Mouse (Mus musculus): ENCODE data around the gene Foxp4. TPM values are rescaled to one million over a fixed set of nuclear protein-coding genes. Genes with fewer than 3 reads are reported as not detected.

The Foxp4 gene
- polyA plus RNA-seq, 1 experiment from 2014 or later, result 9.0 TPM

DNA sequence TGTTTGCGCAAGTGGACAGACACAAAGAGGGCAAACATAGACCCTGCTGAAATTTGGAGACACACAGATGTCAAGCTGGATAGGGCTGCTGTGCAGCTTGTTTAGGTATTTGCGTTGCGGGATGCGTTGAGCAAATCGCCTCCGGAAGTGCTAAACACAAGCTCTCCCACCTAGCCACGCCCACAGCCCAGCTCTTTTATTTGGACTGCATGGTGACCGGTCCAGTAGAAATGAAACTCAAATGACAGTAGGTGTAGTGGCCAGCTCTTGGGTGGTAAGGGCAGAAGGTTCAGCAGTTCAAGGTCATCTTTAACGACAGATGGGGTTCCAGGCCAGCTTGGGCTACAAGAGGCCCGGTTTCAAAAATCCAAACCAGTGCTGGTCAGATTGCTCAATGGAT lies 1.5 kb upstream of the Foxp4 start:
- Histone ChIP-seq H3K4me2 (peak overlapping the region; percentile 90), H3K4me1 (peaks cover 40% of the 10 kb centered on the region), H3K9me3 (no peaks in the 10 kb centered on the region), H3K27ac (replicated peaks) (peak overlapping the region; percentile 97; the same call in 1 of the 2 replicates), H3K9ac (peak overlapping the region; percentile 96; the same call in 1 of the 2 replicates), H3K27me3 (replicated peaks) (peaks cover 8% of the 10 kb centered on the region; the same call in 1 of the 2 replicates), H3K36me3 (no peaks in the 10 kb centered on the region), H3K4me3 (peak overlapping the region; percentile 92)
- ATAC-seq (ENCODE audit: extremely low read depth, insufficient number of reproducible peaks, low FRiP score, low TSS enrichment), result no peak
- WGBS, result 40% methylated on average over 10 of the region's 10 CpGs

DNA sequence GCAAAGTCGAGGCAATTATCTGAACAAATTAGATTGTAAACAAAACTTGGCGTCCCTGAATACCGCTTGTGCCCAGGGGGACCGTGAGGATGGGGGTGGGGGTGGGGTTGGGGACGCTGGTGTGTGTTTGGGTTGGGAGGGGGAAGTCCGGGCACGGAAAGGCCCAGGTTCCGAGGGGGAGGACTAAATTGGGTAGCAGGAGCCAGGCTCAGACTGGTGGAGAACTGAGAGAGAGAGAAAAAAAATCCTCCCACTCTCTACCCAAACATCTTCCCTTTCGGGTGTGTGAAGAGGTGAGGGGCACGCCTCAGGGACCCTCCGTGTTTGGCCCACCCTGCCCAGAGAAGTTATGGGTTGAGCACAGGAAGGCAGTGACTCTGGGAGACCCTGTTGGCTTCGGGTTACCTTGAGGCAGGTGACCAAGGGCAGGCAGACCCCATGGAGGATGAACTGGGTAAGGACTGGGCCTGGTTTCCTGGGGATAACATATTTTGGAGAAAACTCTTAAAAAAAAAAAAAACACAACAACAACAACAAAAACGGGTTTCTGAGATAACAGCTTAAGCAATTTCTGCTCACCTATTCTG lies 988 bp upstream of the Foxp4 start:
- 4% methylated on average over 13 of the region's 13 CpGs for WGBS
- H3K4me3 ChIP-seq, result peak overlapping the region; percentile 92
- ATAC-seq (ENCODE audit: extremely low read depth, insufficient number of reproducible peaks, low FRiP score, low TSS enrichment), result no peak
- H3K36me3 ChIP-seq, result 0 out of 2 replicates have a peak, but pooled peaks cover 3% of the 10 kb centered on the region
- H3K4me2 ChIP-seq, result peak overlapping the region; percentile 90
- H3K9ac ChIP-seq, result peak overlapping the region; percentile 96
- H3K9me3 ChIP-seq, result no peaks in the 10 kb centered on the region
- peak overlapping the region; percentile 97 for H3K27ac ChIP-seq (replicated peaks)
- H3K27me3 ChIP-seq (replicated peaks), result peaks cover 12% of the 10 kb centered on the region
- peaks cover 45% of the 10 kb centered on the region for H3K4me1 ChIP-seq

DNA sequence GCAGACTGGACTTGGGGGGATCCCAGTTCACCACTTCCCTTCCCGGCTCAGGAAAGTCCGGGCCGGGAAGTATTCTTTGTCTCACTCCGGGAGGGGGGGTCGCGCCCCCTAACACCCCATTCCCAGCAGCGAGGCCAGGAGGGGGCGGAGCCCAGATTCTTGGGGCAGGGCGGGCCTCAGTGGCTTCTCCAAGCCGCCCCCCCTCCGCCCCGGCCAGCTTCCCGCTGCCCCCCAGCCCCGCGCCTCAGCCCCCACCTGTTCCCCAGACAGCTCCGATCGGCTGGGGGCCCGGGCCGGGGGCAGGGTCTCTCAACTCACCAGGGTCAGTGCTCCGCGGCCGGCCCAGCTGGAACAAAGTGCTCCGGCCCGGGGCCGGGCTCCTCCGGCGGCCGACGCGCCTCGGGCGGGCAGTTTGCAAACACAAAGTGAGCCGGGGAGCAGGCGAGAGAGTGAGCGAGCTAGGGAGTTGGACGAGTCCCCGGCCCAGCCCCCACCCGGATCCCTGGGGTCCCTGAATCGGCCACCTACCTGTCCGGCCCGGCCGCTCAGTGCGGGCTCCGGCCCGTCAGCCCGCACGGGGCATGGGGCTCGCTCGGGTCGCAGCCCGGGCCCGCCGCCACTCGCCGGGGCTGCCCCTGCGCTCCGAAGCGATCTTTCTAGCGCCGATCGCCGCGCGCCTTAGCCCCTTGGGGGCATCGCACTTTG lies 615 bp downstream of the Foxp4 start:
- ATAC-seq (ENCODE audit: extremely low read depth, insufficient number of reproducible peaks, low FRiP score, low TSS enrichment), result peak; percentile 26
- peak overlapping the region; percentile 96 for H3K9ac ChIP-seq
- under 1% methylated on average over 63 of the region's 65 CpGs for WGBS

DNA sequence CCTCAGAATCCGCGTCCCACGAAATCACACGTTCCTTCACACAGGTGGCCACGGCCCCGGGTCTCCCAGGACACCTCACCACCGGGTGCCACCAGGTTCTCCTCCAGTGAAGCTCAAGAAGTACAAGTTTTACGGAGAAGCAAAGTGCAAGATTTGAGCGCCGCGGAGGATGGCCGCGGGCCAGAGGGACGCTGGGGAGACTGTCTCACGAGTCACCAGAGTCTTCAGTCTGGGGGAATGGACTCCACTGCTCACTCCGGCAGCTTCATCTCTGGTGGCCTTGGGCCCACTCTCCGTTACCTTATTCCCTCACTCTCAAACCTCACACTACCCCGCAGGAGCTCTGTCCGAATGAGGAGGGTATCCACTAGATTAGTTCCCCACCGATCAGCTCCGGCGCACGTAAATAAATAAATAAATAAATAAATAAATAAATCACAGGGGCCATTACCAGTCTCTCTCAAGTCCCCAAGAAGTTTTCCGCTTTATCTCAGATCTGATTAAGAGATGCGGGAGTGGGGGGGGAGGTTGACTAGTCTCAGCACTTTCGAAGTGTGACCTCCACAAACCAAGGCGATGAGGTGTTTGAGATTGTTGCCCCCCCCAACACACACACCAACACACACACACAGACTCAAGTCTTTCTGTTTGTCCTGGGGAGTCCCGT lies 1.3 kb downstream of the Foxp4 start:
- under 1% methylated on average over 28 of the region's 28 CpGs for WGBS
- ATAC-seq (ENCODE audit: extremely low read depth, insufficient number of reproducible peaks, low FRiP score, low TSS enrichment), result no peak
- peaks cover 47% of the 10 kb centered on the region for H3K4me1 ChIP-seq
- H3K9ac ChIP-seq, result peak overlapping the region; percentile 96
- peaks cover 12% of the 10 kb centered on the region for H3K27me3 ChIP-seq (replicated peaks)
- H3K36me3 ChIP-seq, result peaks cover 13% of the 10 kb centered on the region; the same call in 1 of the 2 replicates
- H3K27ac ChIP-seq (replicated peaks), result peak overlapping the region; percentile 97
- peak overlapping the region; percentile 92 for H3K4me3 ChIP-seq
- peak overlapping the region; percentile 90 for H3K4me2 ChIP-seq
- H3K9me3 ChIP-seq, result no peaks in the 10 kb centered on the region

More for the DNA sequence above, 615 bp downstream of the Foxp4 start:
- H3K4me2 ChIP-seq, result peak overlapping the region; percentile 90
- peaks cover 47% of the 10 kb centered on the region for H3K4me1 ChIP-seq
- no peaks in the 10 kb centered on the region for H3K9me3 ChIP-seq
- peaks cover 13% of the 10 kb centered on the region; the same call in 1 of the 2 replicates for H3K36me3 ChIP-seq
- peak overlapping the region; percentile 92 for H3K4me3 ChIP-seq
- H3K27ac ChIP-seq (replicated peaks), result peak overlapping the region; percentile 97
- peaks cover 12% of the 10 kb centered on the region for H3K27me3 ChIP-seq (replicated peaks)

DNA sequence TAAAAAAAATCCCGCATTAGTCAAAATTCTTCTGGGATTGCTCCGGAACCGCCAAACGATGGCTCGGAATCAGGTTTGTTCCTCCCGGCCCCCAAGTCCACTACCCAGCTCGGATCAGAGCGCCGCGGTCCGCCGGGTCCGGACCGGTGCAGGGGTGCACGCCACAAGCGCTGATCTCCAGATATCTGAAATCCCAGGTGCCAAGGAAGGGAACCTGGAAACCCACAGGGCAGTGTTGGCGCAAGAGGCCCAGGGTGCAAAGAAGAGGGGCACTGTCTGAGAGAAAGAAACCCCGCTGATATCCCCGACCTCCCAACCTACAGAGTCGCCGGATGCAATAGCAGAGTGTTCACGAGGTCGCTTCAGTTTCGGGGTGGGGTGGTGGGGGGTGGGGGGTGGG lies 1.9 kb downstream of the Foxp4 start:
- Histone ChIP-seq H3K9ac (peak overlapping the region; percentile 96), H3K4me2 (peak overlapping the region; percentile 90), H3K9me3 (no peaks in the 10 kb centered on the region), H3K36me3 (peaks cover 13% of the 10 kb centered on the region; the same call in 1 of the 2 replicates), H3K4me3 (peak overlapping the region; percentile 92), H3K27me3 (replicated peaks) (peaks cover 12% of the 10 kb centered on the region), H3K4me1 (peaks cover 51% of the 10 kb centered on the region), H3K27ac (replicated peaks) (no peak overlapping the region)
- under 1% methylated on average over 24 of the region's 24 CpGs for WGBS
- ATAC-seq (ENCODE audit: extremely low read depth, insufficient number of reproducible peaks, low FRiP score, low TSS enrichment), result no peak

DNA sequence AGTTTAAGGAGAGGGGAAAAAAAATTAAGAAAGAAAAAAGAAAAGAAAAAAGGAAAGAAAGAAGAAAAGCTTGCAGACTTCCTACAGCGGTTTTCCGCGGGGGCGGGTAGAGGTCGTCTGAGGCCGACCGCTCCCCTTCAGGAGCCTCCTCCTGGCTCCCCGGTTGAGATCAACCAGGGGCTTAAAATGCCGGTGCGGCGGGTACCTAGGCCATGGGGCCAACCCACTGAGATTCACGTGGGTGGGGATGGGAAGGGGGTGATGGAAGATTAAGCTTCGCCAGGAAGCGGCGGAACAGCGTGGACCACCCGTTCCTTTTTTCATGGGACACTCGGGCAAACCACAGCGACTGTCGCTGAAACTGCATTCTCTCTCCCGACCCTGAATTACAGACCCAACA lies 2.3 kb downstream of the Foxp4 start:
- no peak overlapping the region for H3K27ac ChIP-seq (replicated peaks)
- 4% methylated on average over 21 of the region's 21 CpGs for WGBS
- ATAC-seq (ENCODE audit: extremely low read depth, insufficient number of reproducible peaks, low FRiP score, low TSS enrichment), result no peak

DNA sequence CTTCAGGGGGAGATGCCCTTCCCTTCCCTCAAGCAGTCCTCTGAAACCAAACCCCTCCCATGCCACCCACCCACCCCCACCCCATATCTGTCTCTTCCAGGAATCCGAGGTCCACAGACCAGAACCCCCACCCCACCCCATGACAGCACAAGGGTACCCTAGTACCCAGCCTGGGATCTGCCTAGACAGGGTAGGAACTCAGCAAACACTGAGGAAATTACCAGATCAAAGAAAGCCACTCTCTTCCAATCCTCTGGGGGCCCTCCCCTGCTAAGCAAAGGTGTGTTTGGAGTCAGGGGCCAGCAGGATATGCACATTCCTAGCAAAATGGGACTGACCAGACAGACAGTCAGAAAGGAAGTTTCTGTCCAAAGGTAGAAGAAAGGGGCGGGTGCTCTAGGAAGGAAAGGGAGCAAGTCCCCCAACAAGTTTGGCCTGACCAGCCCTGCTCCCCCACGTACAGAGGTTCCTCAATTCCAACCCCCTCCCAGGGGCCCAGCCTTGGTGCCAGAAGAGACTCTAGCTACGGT lies 3.2 kb downstream of the Foxp4 start:
- H3K27me3 ChIP-seq (replicated peaks), result peaks cover 12% of the 10 kb centered on the region
- no peak for ATAC-seq (ENCODE audit: extremely low read depth, insufficient number of reproducible peaks, low FRiP score, low TSS enrichment)
- peak overlapping the region; percentile 92 for H3K4me3 ChIP-seq
- H3K9ac ChIP-seq, result peak overlapping the region; percentile 96
- peaks cover 21% of the 10 kb centered on the region for H3K36me3 ChIP-seq
- WGBS, result 72% methylated on average over 4 of the region's 4 CpGs
- H3K9me3 ChIP-seq, result no peaks in the 10 kb centered on the region
- no peak overlapping the region for H3K27ac ChIP-seq (replicated peaks)
- peaks cover 56% of the 10 kb centered on the region for H3K4me1 ChIP-seq
- H3K4me2 ChIP-seq, result peak overlapping the region; percentile 90

More for the DNA sequence above, 2.3 kb downstream of the Foxp4 start:
- Histone ChIP-seq H3K4me3 (peak overlapping the region; percentile 92), H3K4me2 (peak overlapping the region; percentile 90), H3K9me3 (no peaks in the 10 kb centered on the region), H3K36me3 (peaks cover 14% of the 10 kb centered on the region), H3K9ac (peak overlapping the region; percentile 96), H3K4me1 (peaks cover 53% of the 10 kb centered on the region), H3K27me3 (replicated peaks) (peaks cover 12% of the 10 kb centered on the region)

DNA sequence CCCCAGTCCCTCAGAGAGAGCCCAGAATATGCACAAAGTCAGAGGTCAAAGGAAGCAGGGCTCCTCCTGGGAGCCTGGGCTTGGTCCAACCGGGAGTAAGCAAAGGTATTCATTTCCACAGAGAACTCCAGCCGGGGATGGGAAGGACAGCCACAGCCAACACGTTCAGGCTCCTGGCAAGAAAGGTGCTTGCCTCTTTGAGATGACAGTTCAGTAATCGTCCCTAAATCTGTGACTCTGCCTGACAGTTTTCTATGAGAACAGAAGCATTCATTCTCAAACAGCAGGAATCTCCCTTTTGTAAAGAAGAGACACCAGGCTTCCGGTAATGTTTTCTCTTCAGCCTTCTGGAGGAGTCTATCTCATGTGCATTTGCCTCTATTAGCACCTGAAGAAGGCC lies 4.6 kb downstream of the Foxp4 start:
- 53% methylated on average over 5 of the region's 5 CpGs for WGBS
- Histone ChIP-seq H3K9ac (0 out of 2 replicates have a peak overlapping the region, but pooled peaks have one; percentile 41), H3K36me3 (peaks cover 32% of the 10 kb centered on the region), H3K27ac (replicated peaks) (no peak overlapping the region), H3K4me1 (peaks cover 48% of the 10 kb centered on the region), H3K4me2 (no peak overlapping the region), H3K4me3 (no peak overlapping the region), H3K9me3 (no peaks in the 10 kb centered on the region), H3K27me3 (replicated peaks) (peaks cover 12% of the 10 kb centered on the region)
- no peak for ATAC-seq (ENCODE audit: extremely low read depth, insufficient number of reproducible peaks, low FRiP score, low TSS enrichment)

DNA sequence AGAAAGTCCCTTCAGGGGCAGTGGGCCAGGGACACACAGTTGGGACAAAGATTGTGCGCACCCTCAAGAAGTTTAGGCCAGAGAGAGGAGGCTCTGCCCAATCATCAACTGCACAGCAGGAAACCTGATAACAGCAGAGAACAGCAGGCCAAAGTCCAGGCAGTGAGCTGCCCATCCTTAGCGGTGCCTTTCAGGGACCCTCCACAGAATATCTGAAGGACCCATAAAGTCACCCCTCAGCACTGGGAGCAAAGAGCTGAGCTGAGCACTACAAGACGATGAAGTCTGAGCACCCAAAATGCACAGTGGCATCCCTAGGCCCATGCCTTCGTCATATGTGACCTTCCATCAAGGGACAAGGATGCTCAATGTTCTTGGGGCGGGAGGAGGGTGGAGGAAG lies 6.5 kb downstream of the Foxp4 start:
- Histone ChIP-seq H3K4me3 (no peak overlapping the region), H3K9ac (no peak overlapping the region), H3K27me3 (replicated peaks) (peaks cover 12% of the 10 kb centered on the region), H3K36me3 (peaks cover 37% of the 10 kb centered on the region), H3K9me3 (no peaks in the 10 kb centered on the region), H3K4me1 (peaks cover 48% of the 10 kb centered on the region), H3K27ac (replicated peaks) (no peak overlapping the region), H3K4me2 (no peak overlapping the region)
- 66% methylated on average over 5 of the region's 5 CpGs for WGBS
- no peak for ATAC-seq (ENCODE audit: extremely low read depth, insufficient number of reproducible peaks, low FRiP score, low TSS enrichment)

DNA sequence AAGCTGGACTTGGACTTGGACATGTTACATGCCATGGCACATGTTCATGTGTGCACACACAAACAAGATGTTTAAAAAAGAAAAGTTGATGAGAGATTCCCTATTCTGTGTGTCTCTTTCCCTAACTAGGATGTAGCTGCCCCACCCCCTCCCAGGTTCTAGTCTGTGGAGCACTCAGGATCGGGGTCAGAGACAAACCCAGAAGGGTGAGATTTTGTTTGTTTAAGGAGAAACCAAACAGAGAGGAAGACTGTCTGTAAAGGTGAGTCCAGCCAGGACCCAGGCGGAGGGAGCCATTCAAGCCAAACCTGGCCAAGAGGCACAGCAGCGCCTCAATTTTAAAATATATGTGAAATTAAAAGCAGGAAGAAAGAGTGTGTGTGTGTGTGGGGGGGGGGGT lies 7.2 kb downstream of the Foxp4 start:
- Histone ChIP-seq H3K27me3 (replicated peaks) (peaks cover 12% of the 10 kb centered on the region), H3K4me2 (no peak overlapping the region), H3K4me3 (no peak overlapping the region), H3K9me3 (no peaks in the 10 kb centered on the region), H3K9ac (no peak overlapping the region), H3K27ac (replicated peaks) (no peak overlapping the region), H3K4me1 (peaks cover 42% of the 10 kb centered on the region), H3K36me3 (peaks cover 41% of the 10 kb centered on the region)
- no peak for ATAC-seq (ENCODE audit: extremely low read depth, insufficient number of reproducible peaks, low FRiP score, low TSS enrichment)
- 84% methylated on average over 3 of the region's 3 CpGs for WGBS

DNA sequence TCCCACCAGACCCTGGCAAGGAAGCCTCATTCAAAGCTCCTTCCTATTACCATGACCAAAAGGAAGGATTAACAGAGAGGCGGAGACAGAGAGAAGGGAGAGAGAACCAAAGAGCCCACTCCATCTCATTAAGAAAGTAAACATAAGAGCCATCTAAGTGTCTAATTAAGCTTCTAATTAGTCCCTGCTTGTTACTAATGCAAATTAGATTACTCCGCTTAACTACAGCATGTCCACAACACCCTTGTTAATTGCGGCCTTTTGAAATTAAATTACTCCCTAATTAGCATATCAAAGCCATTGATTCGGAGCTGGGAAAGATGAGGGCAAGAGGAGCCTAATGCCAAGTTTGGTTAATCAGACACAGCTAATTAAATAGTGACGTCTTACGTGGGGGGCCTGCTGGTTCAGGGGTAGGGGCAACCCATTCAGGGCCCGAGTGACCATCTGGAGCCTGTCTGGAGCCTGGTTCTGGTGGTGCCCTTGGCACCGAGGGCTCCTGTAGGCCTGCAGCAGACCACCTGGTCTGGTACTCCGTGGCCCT lies 9.7 kb downstream of the Foxp4 start:
- ATAC-seq (ENCODE audit: extremely low read depth, insufficient number of reproducible peaks, low FRiP score, low TSS enrichment), result no peak
- Histone ChIP-seq H3K4me1 (peaks cover 34% of the 10 kb centered on the region), H3K9me3 (no peaks in the 10 kb centered on the region), H3K4me3 (no peak overlapping the region), H3K27me3 (replicated peaks) (no peaks in the 10 kb centered on the region), H3K9ac (no peak overlapping the region), H3K36me3 (peaks cover 34% of the 10 kb centered on the region), H3K4me2 (no peak overlapping the region), H3K27ac (replicated peaks) (no peak overlapping the region)
- WGBS, result 64% methylated on average over 9 of the region's 9 CpGs
